8 mouse cellular contexts compared by ENCODE assay signal in the genomic region with DNA sequence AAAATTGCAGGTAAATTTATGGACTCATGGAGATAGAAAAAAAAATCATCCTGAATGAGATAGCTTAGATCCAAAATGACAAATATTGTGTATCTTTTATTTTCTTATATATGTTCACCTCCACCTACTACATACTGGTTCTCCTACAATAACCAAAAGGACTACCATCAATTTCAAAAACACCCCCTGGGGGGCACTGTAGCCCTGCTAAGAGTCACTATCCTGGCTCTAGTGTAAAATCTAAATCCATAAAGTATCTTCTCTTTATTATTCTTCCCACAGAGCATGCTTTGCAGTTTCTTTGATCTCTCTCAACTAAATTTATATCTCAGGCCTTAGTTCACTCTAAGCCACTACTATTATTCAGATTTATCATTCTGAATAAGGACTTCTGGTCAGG.
DNase-seq lines count a peak whose midpoint lies in the region; ATAC-seq lines count a peak whose summit lies in the region.

No protein-coding gene starts in this region.

- no peaks in the 10 kb centered on the region for H3K4me1 ChIP-seq in heart, embryonic 10.5 days
- no peaks in the 10 kb centered on the region for H3K4me1 ChIP-seq in embryonic facial prominence, embryonic 14.5 days (ENCODE audit: control insufficient read depth, insufficient read depth, low read length)

- H3K27ac ChIP-seq in heart, embryonic 10.5 days, result no peak overlapping the region
- no peak overlapping the region for H3K27ac ChIP-seq in embryonic facial prominence, embryonic 14.5 days (replicated peaks; ENCODE audit: low read depth, low read length)

- no peak overlapping the region for H3K4me2 ChIP-seq in embryonic facial prominence, embryonic 14.5 days (ENCODE audit: low read depth, low read length)

- peak; percentile 16 to 29 for DNase-seq in heart, postnatal 36 days
- no peak for DNase-seq in heart, embryonic 10.5 days (ENCODE audit: low spot score)
- DNase-seq in adrenal gland, adult 8-10 months, result peak; percentile 3
- peak; percentile 41 for DNase-seq in embryonic facial prominence, embryonic 14.5 days (ENCODE audit: low spot score)
- DNase-seq in layer of hippocampus, adult 11-12 months (ENCODE audit: low spot score), result peak; percentile 73
- DNase-seq in lung, postnatal 10 days, result peak; percentile 64
- no peak for DNase-seq in B cell, adult 2 months

- H3K36me3 ChIP-seq in heart, embryonic 10.5 days, result no peaks in the 10 kb centered on the region
- no peaks in the 10 kb centered on the region for H3K36me3 ChIP-seq in embryonic facial prominence, embryonic 14.5 days (ENCODE audit: control insufficient read depth, insufficient read depth, low read length)

- 0 out of 2 replicates have a peak, but pooled peaks have one; percentile 30 for ATAC-seq in embryonic facial prominence, embryonic 14.5 days (ENCODE audit: low read depth)
- no peak for ATAC-seq in activated CD4-positive, CD25-positive, alpha-beta regulatory T cell, adult 4 months

- H3K27me3 ChIP-seq in heart, embryonic 10.5 days (ENCODE audit: insufficient read depth, poor library complexity, severe bottlenecking), result no peaks in the 10 kb centered on the region
- no peaks in the 10 kb centered on the region for H3K27me3 ChIP-seq in embryonic facial prominence, embryonic 14.5 days (replicated peaks; ENCODE audit: control insufficient read depth, insufficient read depth, low read length)

- no peaks in the 10 kb centered on the region for H3K9me3 ChIP-seq in heart, embryonic 10.5 days
- no peaks in the 10 kb centered on the region for H3K9me3 ChIP-seq in embryonic facial prominence, embryonic 14.5 days (ENCODE audit: control insufficient read depth, low read length)

- no peak overlapping the region for H3K4me3 ChIP-seq in heart, embryonic 10.5 days
- H3K4me3 ChIP-seq in embryonic facial prominence, embryonic 14.5 days (ENCODE audit: low read depth, low read length), result no peak overlapping the region

- no peak overlapping the region for H3K9ac ChIP-seq in embryonic facial prominence, embryonic 14.5 days (ENCODE audit: low read depth, low read length)

- intact Hi-C loops in heart, postnatal 36 days (cut with DNase I), result loop anchor here (5.0 kb wide), 1 partner anchor 241 kb away; no protein-coding TSS in a partner anchor

Comparison
In these comparisons a context has a peak if more than half of its experiments do, and no peak if none do; other contexts are left out.
1. DNase-seq: peak in heart, postnatal 36 days (2 of 2), adrenal gland, adult 8-10 months (single experiment), embryonic facial prominence, embryonic 14.5 days (single experiment), layer of hippocampus, adult 11-12 months (single experiment) and lung, postnatal 10 days (single experiment); none in heart, embryonic 10.5 days (single experiment) and B cell, adult 2 months (0 of 2).